Mouse (Mus musculus) thymus, adult 2 months (tissue): Measurements from ENCODE around the gene Qk. TPM values are rescaled to one million over a fixed set of nuclear protein-coding genes. Genes with fewer than 3 reads are reported as not detected.

ENCODE experiments used
- DNase-seq: peaks from one replicate; pipeline ENCODE4 v3.0.0; 2021
- H3K27ac ChIP-seq: fragments of 200-500 bp; 2 replicates; pipeline ENCODE4 v1.5.1; 2012; ENCODE audit warnings: low read length, control low read depth; ENCODE audit not compliant: control insufficient read depth, insufficient read depth
- H3K27me3 ChIP-seq: fragments of 200-500 bp; 2 replicates; pipeline ENCODE4 v1.6.1; 2012; ENCODE audit warnings: mild to moderate bottlenecking, low read length, moderate library complexity, mixed read lengths; ENCODE audit not compliant: control insufficient read depth, insufficient read depth
- H3K36me3 ChIP-seq: fragments of 200-500 bp; 2 replicates; pipeline ENCODE4 v1.6.1; 2012; ENCODE audit warnings: mild to moderate bottlenecking, low read length, moderate library complexity; ENCODE audit not compliant: control insufficient read depth, insufficient read depth
- H3K4me1 ChIP-seq: fragments of 200-500 bp; replicated peaks from 2 replicates; pipeline ENCODE4 v1.6.1; 2012; ENCODE audit warnings: low read length; ENCODE audit not compliant: control insufficient read depth, insufficient read depth
- H3K4me3 ChIP-seq: fragments of 200-500 bp; 2 replicates; pipeline ENCODE4 v1.5.1; 2012; ENCODE audit warnings: mild to moderate bottlenecking, low read length, control low read depth, moderate library complexity; ENCODE audit not compliant: control insufficient read depth, insufficient read depth
- CTCF ChIP-seq: fragments of 200-500 bp; IDR thresholded peaks from 2 replicates; pipeline ENCODE4 v1.5.1; 2012; ENCODE audit warnings: mild to moderate bottlenecking, control low read depth, low read length, moderate library complexity, borderline replicate concordance; ENCODE audit not compliant: control insufficient read depth, poor library complexity, insufficient read depth; ENCODE audit errors: extremely low read depth
- POLR2A ChIP-seq: fragments of 200-500 bp; IDR thresholded peaks from 2 replicates; pipeline ENCODE4 v1.6.1; 2012; ENCODE audit warnings: mild to moderate bottlenecking, low read length, control low read depth, moderate library complexity; ENCODE audit not compliant: control insufficient read depth, poor library complexity, insufficient read depth; ENCODE audit errors: extremely low read depth
- WGBS: fragments of 180-500 bp; shearing (Covaris S2); methylation state at CpG from one replicate; pipeline ENCODE4 v1.1.7; 2018; 5-methylcytosine and 5-hydroxymethylcytosine counted together
- polyA plus RNA-seq: library from polyadenylated mRNA; depleted of rRNA; stranded (reverse); fragments of >200 nt; gene quantifications from 2 replicates; pipeline ENCODE4 v1.2.3, GENCODE M21; 2012

Gene Qk
- polyA plus RNA-seq, 1 experiment, result 182 TPM

DNA sequence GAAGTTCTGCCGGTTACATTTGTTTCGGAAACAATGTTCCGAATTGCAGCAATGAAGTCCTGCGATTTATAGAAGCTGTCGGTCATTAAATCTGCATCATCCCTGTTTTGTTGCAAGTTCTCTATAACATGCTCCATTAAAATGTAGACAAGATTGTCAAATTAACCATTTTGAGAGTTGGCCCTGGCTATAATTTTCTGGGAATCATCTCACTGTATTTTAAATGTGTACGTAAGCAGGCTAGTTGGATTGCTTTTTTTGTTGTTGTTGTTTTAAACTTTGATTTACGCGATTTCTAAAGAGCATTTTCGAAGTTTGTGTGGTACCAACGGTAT is 769 bp upstream of the Qk start:
- TF ChIP-seq CTCF (no peak), POLR2A (no peak)
- H3K4me3 ChIP-seq, result peak overlapping the region; percentile 75; the same call in 1 of the 2 replicates
- no peak for DNase-seq
- WGBS, result 25% methylated on average over 10 of the region's 10 CpGs
- H3K27ac ChIP-seq, result no peak overlapping the region
- no peaks in the 10 kb centered on the region for H3K27me3 ChIP-seq
- H3K36me3 ChIP-seq, result no peaks in the 10 kb centered on the region
- no peaks in the 10 kb centered on the region for H3K4me1 ChIP-seq

DNA sequence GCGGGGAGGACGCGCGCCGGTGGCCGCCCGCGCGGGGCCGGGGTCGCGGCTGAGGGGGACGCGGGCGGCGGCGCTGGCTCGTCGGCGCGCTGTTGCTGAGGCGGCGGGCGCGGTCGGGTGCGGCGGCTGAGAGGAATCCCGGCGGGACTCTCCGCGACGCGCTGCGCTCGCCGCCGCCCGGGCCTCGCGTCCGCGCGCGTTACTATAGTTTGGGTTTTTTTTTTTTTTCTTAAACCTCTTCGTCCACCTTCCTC is 296 bp downstream of the Qk start:
- peak overlapping the region; percentile 46 for H3K4me3 ChIP-seq
- TF ChIP-seq POLR2A (no peak), CTCF (no peak)
- H3K27me3 ChIP-seq, result no peaks in the 10 kb centered on the region
- no peaks in the 10 kb centered on the region for H3K36me3 ChIP-seq
- H3K27ac ChIP-seq, result peak overlapping the region; percentile 76
- no peaks in the 10 kb centered on the region for H3K4me1 ChIP-seq
- 21% methylated on average over 46 of the region's 46 CpGs for WGBS
- no peak for DNase-seq

DNA sequence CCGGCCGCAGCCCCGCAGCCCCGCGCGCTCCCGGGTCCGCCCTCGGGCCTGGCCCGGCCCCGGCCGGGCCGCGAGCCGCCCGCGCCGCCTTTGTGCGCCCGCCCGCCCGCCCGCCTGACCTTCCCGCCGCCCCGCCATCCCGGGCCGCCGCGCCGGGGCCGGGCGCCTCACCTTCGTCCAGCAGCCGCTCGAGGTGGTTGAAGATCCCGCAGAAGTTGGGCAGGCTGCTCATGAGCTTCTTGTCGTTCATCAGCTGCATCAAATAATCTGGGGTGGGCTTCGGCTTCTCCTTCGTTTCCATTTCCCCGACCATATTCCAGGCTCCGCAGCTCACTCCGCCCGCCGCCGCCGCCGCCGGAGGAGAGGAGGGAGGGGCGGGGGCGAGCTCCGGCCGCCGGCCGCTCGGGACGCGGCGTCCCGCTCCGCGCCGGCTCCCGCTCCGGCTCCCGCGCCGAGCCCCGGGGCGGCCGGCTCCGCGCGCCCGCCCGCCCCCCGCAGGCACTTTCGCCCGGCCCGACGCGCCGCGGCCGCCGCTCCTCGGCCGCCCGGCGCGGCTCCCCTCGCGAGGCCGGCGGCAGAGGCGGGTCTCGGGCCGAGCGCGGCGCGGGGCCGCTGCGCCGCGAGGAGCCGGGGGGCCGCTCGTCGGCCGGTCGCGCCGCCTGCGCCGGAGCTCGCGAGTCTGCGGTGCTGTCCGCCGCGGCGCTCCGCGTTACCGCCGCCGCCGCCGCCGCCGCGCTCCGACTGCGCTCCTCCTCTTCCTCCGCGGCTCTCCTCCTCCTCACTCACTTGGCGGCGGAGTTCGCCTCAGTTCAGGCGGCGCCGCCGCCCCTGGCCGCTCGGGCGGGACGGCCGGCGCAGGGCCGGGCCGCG is 858 bp downstream of the Qk start:
- 19% methylated on average over 149 of the region's 153 CpGs for WGBS

DNA sequence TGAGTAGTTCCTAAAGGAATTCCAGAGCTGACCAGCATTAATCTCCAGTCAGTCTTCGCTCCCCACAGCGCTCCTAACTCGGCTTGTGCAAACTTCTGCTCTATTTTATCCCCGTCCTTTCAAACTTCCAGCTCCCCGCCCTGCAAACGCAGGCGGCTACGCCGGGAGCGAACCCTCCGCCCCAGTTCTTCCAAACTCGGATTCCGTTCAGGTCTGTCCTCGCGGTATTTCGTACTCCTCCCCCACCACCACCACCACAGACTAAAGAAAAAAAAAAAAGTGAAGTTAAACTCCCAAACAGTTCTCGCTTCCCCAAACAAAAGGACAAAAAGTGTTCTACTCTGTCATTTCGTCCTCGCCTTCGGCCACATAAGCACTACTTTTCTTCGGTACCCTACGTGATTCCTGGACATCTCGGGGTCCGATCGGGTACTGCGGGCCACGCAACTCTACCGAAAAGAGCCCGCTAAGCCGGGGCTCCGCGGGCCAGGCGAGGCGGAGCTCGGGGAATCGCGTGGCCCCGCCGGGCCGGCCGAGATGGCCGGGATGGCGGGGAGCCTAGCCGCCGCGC is 1.6 kb downstream of the Qk start:
- peak; percentile 57 for DNase-seq

More for the DNA sequence above, 858 bp downstream of the Qk start:
- Histone ChIP-seq H3K4me1 (no peaks in the 10 kb centered on the region), H3K27ac (peak overlapping the region; percentile 76; the same call in 1 of the 2 replicates), H3K27me3 (no peaks in the 10 kb centered on the region), H3K36me3 (no peaks in the 10 kb centered on the region), H3K4me3 (peak overlapping the region; percentile 93)
- peak; percentile 69 for DNase-seq
- TF ChIP-seq POLR2A (peak; percentile 91), CTCF (no peak)

DNA sequence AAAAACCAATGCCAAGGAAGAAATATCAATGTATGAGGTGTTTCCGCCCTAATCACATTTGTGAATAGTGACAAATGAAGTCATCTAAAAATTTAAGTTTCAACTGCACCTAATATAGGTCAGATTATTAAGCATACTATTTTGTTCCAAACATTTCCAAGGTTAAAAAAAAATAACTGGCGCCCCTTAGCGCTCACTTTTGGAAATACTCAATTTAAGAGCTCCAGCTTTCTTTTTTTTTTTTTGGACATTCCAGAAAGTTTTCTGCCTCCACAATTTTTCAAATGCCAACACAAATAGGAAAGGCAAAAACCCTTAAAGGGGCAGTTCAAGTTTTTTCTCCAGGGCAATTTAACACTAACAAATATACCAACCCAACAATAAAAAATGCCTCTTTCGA is 2.5 kb downstream of the Qk start:
- Histone ChIP-seq H3K27ac (no peak overlapping the region), H3K27me3 (no peaks in the 10 kb centered on the region), H3K4me1 (no peaks in the 10 kb centered on the region), H3K36me3 (no peaks in the 10 kb centered on the region), H3K4me3 (no peak overlapping the region)
- DNase-seq, result peak; percentile 35
- WGBS, result 8% methylated on average over 4 of the region's 4 CpGs
- TF ChIP-seq CTCF (no peak), POLR2A (no peak)

More for the DNA sequence above, 1.6 kb downstream of the Qk start:
- Histone ChIP-seq H3K36me3 (no peaks in the 10 kb centered on the region), H3K27me3 (no peaks in the 10 kb centered on the region), H3K4me3 (peak overlapping the region; percentile 86), H3K4me1 (no peaks in the 10 kb centered on the region), H3K27ac (peak overlapping the region; percentile 29)
- under 1% methylated on average over 46 of the region's 46 CpGs for WGBS
- TF ChIP-seq CTCF (no peak), POLR2A (no peak)

DNA sequence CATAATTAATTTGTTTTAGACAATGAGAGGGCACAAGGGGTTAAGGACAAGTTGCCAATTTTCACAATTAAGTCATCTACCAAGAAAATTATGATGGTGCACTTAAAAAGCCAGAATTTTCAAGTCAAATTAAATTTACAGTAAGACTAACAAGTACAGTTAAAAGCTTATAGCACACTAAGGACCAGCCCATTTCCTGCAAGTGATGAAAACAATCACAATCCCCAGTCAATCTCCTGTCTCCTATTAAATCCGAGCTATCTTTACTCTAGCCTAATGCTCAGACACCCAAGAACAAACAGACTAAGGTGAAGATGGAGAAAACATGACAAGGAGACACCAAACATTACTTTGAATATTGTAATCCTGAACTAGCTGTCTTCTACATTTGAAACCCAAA is 3.2 kb downstream of the Qk start:
- WGBS, result 16% methylated on average over 1 of the region's 1 CpGs
- no peak for DNase-seq
- H3K27ac ChIP-seq, result no peak overlapping the region
- H3K27me3 ChIP-seq, result no peaks in the 10 kb centered on the region
- no peaks in the 10 kb centered on the region for H3K4me1 ChIP-seq
- TF ChIP-seq CTCF, result no peak
- H3K36me3 ChIP-seq, result no peaks in the 10 kb centered on the region
- H3K4me3 ChIP-seq, result no peak overlapping the region

DNA sequence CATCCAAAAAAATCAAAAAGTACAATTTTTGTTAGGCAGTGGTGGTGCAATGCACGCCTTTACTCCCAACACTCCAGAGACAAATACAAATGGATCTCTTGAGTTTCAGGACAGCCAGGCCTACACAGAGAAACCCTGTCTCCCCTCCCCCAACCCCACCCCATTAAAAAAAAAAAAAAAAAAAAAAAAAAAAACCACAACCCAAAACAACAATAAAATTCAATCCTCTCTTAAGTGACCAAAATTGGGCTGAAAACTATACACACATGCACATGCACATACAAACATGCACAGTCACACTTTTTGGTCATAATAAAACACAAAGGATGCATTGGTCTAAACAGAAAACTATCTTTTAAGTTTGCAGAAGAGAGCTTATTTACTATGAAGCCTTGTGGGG is 9.6 kb downstream of the Qk start:
- no peaks in the 10 kb centered on the region for H3K27me3 ChIP-seq
- no peak overlapping the region for H3K4me3 ChIP-seq
- H3K36me3 ChIP-seq, result no peaks in the 10 kb centered on the region
- peaks cover 4% of the 10 kb centered on the region for H3K4me1 ChIP-seq
- H3K27ac ChIP-seq, result no peak overlapping the region
- no peak for DNase-seq
- 91% methylated on average over 1 of the region's 1 CpGs for WGBS
- no peak for TF ChIP-seq POLR2A
- TF ChIP-seq CTCF, result no peak
